ENCODE assay signal across 10 mouse cellular contexts in the genomic region with DNA sequence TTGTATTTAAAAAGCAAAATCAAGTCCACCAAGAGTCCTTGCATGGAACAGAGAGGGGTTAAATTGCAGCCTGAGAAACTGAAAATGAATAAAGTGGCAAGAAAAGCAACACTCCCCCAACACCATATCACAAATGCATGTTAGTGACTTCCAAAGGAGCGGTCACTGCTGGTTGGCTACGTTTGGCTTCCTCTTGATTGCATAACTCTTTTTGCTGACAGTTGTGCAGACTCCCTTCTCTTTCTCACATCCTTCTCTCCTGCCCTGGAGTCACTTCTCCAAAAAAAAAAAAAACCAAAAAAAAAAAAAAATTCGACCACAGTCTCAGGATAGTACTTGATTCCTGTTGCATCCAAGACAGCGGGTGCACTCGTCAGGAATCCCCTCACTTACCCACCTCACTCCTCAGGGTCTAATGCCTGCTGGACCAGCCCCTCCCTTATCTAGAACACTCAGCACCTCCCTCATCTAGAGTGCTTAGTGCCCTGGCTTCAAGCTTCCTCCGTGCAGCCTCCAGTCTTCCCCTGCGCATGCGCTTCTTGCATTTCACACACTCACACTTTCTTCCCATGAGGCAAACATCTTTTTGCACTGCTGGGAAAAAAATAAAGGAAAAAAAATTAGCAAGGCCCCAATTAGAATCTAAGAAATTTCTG.
A peak's percentile ranks its signal among the peaks of the same experiment; 100 is the strongest.
DNase-seq lines count a peak whose midpoint lies in the region; ATAC-seq and TF ChIP-seq lines count a peak whose summit lies in the region.
"Had no signal": no experiment of that assay in that cellular context is flagged by ENCODE, and none has a peak within 500 bp of the region (broad histone marks: within the 10 kb centered on the region; RNA-seq: fewer than 3 reads in every experiment).

No protein-coding gene starts in this region.

- no peaks in the 10 kb centered on the region for H3K9me3 ChIP-seq in heart, embryonic 15.5 days (replicated peaks)
- no peaks in the 10 kb centered on the region for H3K9me3 ChIP-seq in liver, embryonic 13.5 days (replicated peaks)
- H3K9me3 ChIP-seq: embryonic facial prominence, embryonic 10.5 days had no signal

- peak overlapping the region; percentile 38 for H3K4me2 ChIP-seq in heart, embryonic 15.5 days
- H3K4me2 ChIP-seq in liver, embryonic 13.5 days, result no peak overlapping the region

- no peak overlapping the region for H3K9ac ChIP-seq in heart, embryonic 15.5 days
- no peak overlapping the region for H3K9ac ChIP-seq in liver, embryonic 13.5 days

- no peak for TF ChIP-seq POLR2A in spleen, adult 2 months (IDR thresholded peaks at IDR 0.05; ENCODE audit: low read depth, low read length)

- no peaks in the 10 kb centered on the region for H3K27me3 ChIP-seq in spleen, adult 2 months (ENCODE audit: control insufficient read depth, insufficient read depth, low read length)
- H3K27me3 ChIP-seq in heart, embryonic 15.5 days, result no peaks in the 10 kb centered on the region
- no peaks in the 10 kb centered on the region for H3K27me3 ChIP-seq in liver, embryonic 13.5 days

- WGBS in spleen, adult 2 months, result 21% methylated on average over 8 of the region's 8 CpGs
- 31% methylated on average over 8 of the region's 8 CpGs for WGBS in heart, embryonic 15.5 days
- WGBS in liver, embryonic 13.5 days (ENCODE audit: insufficient replicate concordance), result 20% methylated on average over 8 of the region's 8 CpGs

- peak overlapping the region; percentile 42; the same call in 1 of the 2 replicates for H3K4me3 ChIP-seq in spleen, adult 2 months (ENCODE audit: extremely low read depth, insufficient read depth, insufficient read length)
- no peak overlapping the region for H3K4me3 ChIP-seq in heart, embryonic 15.5 days
- no peak overlapping the region for H3K4me3 ChIP-seq in liver, embryonic 13.5 days (replicated peaks)
- H3K4me3 ChIP-seq: embryonic facial prominence, embryonic 10.5 days had no signal

- H3K36me3 ChIP-seq in spleen, adult 2 months (ENCODE audit: control insufficient read depth, insufficient read depth, low read length), result no peaks in the 10 kb centered on the region
- H3K36me3 ChIP-seq in heart, embryonic 15.5 days, result no peaks in the 10 kb centered on the region
- no peaks in the 10 kb centered on the region for H3K36me3 ChIP-seq in liver, embryonic 13.5 days
- H3K36me3 ChIP-seq: embryonic facial prominence, embryonic 10.5 days had no signal

- TF ChIP-seq CTCF in spleen, adult 2 months (IDR thresholded peaks at IDR 0.05; ENCODE audit: extremely low read depth, insufficient read depth, insufficient read length, insufficient replicate concordance), result no peak

- no peaks in the 10 kb centered on the region; the same call in 1 of the 2 replicates for H3K4me1 ChIP-seq in spleen, adult 2 months (ENCODE audit: control insufficient read depth, insufficient read depth, insufficient read length)
- 0 out of 2 replicates have a peak, but pooled peaks cover 2% of the 10 kb centered on the region for H3K4me1 ChIP-seq in heart, embryonic 15.5 days (replicated peaks)
- H3K4me1 ChIP-seq in liver, embryonic 13.5 days (replicated peaks), result 0 out of 2 replicates have a peak, but pooled peaks cover 3% of the 10 kb centered on the region
- H3K4me1 ChIP-seq: embryonic facial prominence, embryonic 10.5 days had no signal

- DNase-seq in spleen, adult 2 months (ENCODE audit: low read depth in 1 of 2, low spot score in 2 of 2), result no peak
- DNase-seq in spleen, adult 12 weeks (ENCODE audit: low spot score), result no peak
- no peak for DNase-seq in liver, embryonic 13.5 days
- DNase-seq in natural killer cell, adult 2 months (ENCODE audit: low spot score in 2 of 2), result no peak
- DNase-seq: adrenal gland, postnatal 25 days had no signal

- H3K27ac ChIP-seq in spleen, adult 2 months (ENCODE audit: insufficient read depth, low read length), result no peak overlapping the region
- H3K27ac ChIP-seq in heart, embryonic 15.5 days, result no peak overlapping the region
- H3K27ac ChIP-seq in liver, embryonic 13.5 days, result no peak overlapping the region
- H3K27ac ChIP-seq: embryonic facial prominence, embryonic 10.5 days had no signal

- ATAC-seq in heart, embryonic 15.5 days (replicated peaks; ENCODE audit: insufficient number of reproducible peaks, insufficient read depth, low FRiP score, low read depth), result no peak
- ATAC-seq in liver, embryonic 13.5 days (ENCODE audit: low read depth), result peak; percentile 58; the same call in 1 of the 2 replicates
- no peak for ATAC-seq in activated CD4-positive, CD25-positive, alpha-beta regulatory T cell, adult 4 months
- ATAC-seq in erythroid progenitor cell, adult 5-6 weeks (replicated peaks; ENCODE audit: low FRiP score, poor library complexity, severe bottlenecking), result no peak
- ATAC-seq: intestine, postnatal 0 days had no signal
